Mouse (Mus musculus): Measurements from ENCODE around the gene Gipc1.

The Gipc1 gene

DNA sequence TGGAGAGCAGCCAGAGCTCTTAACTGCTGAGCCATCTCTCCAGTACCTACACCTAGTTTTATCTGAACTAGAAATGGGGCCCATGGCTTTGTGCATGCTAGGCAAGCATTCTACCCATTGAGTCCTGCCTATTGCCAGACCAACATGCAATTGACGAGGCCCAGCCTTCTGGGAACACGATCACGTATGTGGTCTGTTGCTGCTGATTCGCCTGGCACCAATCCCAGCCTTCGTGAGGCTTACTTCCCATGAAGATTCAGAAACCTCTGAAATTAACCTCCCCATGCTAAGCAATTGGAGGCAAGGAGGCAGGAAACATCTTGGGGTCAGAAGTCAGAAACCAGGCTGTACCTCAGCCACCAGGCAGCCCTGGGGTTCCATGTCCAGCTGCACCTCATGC lies 28.1 kb downstream of the Gipc1 start:
- DNase-seq (ENCODE audit: low spot score in 2 of 2), result no peak

- no peak for DNase-seq (ENCODE audit: low spot score in 2 of 2)
Observed at GRCm38 (mm10) chr8:83681099-83681498, 28.6 kb downstream of the Gipc1 start.

DNA sequence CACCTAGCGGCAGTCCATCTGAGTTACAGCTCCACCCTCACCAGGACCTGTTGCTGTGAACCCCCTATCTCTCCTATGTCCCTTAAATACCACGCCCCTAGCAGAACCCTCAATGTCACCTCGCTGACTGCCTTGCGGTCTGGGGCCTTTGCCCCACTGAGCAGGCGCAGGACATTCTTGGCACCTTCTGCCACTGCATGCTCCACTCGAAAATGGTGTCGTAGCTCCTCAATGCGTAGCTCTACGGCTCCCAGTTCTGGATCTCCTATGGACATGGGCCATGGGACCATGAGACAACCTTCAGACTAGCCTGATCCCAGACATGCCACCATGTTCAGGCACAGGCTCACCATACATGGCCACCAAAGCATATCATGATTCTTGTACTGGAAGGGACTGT lies 32.0 kb downstream of the Gipc1 start:
- DNase-seq (ENCODE audit: low spot score in 2 of 2), result no peak

DNA sequence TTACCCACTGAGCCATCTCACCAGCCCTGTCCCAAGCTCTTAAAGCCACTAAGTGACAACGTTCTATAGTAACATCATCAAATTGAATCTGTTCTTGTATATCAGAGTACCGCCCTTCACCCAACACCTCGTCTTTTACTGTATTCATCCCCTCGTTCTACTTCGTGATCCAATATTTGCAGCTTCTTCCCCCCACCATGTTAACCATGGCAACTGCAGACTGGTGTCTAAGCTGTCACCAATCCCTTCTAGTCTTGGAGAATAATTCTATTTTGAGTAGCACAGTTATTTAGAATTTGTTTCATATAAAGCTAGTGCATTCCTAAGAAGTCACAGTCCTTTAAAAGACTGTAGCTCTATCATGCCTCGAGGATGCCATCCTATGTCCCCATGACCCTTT lies 36.8 kb downstream of the Gipc1 start:
- no peak for DNase-seq (ENCODE audit: low spot score in 2 of 2)

DNA sequence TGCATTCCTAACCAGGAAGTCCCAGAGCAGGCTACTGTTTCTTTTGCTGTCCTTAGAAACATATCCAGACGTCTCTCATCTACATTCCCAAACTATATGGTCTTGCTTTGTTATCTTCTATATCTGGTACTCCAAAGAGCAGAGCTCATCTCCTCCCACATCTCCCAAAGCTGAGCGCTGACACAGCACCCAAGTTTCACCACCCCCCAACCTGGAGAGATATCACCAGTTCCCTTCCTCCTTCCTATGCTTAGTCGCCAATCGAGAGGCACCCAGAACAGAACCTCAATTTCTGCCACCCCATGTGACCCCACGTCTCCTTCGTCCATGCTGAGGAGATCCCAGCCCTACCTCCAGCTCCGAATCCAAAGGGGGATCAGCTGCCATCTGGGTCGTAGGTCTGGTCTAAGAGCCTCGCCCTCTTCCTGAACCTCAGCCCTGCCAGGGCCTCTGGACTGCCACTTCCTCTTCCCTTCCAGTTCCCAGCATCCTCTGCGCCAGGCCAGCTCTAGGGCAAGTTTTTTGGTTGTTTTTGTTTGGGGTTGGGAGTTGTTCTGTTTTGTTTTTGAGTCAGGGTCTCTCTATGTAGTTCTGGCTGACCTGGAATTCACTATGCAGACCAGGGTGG lies 41.2 kb downstream of the Gipc1 start:
- no peak for DNase-seq (ENCODE audit: low spot score in 2 of 2)

DNA sequence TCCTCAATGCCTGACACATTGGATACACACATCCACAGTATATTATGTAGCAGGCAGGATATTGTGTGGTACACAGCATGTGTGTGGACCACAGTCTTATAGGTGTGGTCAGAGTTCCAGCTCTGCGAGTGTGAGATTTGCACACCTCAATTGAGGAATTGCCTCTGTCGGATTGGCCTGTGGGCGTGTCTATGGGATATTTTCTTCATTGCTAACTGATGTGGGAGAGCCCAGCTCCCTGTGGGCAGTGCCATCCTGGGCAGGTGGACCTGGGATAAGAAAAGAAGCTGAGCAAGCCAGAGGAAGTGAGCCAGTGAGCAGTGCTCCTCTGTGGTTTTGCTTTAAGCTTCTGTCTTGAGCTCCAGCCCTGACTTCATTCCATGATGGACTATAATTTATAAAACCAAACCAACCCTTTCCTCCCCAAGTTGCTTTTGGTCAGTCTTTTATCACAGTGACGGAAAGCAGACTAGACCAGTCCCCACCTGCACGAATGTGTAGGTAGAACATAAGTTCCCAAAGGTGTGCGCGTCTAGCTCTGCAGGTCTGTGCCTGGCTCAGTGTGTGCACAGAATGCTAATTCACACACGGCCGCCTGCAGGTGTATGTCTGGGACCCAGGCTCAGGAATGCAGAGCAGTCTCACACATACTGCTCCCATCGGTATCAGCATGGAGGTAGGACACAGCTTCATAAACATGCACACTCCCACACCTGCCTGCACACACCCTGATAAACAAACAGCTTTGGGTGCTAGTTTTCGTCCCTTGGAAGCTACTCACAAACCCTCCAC lies 42.1 kb downstream of the Gipc1 start:
- DNase-seq (ENCODE audit: low spot score in 2 of 2), result no peak

GRCm38 (mm10) chr8:83695351-83696106 lies 43.1 kb downstream of the Gipc1 start:
- no peak for DNase-seq (ENCODE audit: low spot score in 2 of 2)

DNA sequence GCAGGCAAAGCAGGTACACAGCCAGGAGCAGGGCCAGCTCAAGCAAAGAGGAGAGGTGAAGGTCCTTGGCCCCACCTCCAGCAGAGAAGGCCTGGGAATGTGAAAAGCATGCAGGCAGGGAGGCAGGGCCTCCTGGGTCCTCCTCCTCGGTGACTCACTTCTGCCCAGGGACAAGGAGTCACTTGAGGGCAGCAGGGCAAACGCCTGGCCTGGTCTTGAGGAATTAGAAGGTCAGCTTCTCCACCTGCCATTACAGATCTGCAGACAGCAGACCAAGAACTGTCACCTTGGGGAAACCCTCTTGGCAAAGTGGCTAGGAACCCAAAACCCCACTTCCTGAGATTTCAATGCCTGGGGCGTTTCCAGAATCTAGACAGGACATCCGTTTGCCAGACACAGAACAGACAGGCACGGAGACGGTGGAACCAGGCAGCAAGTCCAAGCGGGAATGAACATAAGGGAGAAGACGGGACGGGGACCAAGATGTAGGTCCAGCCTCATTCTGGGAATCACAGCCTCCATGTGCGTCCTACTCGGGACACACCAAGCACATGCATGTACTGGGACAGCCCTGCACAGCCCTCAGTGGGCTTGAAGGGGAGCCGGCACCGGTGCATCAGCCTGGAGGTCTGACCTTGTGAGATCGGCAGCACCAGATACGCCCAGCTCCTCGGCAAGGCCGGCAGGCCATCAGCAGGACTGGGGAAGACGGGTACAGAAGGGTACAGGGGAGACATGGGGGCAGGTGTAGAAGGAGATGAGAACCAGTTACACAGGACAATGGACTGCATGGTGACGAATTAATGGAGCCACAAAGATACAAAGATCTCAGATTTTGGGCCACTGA lies 45.1 kb downstream of the Gipc1 start:
- DNase-seq (ENCODE audit: low spot score in 2 of 2), result no peak

DNA sequence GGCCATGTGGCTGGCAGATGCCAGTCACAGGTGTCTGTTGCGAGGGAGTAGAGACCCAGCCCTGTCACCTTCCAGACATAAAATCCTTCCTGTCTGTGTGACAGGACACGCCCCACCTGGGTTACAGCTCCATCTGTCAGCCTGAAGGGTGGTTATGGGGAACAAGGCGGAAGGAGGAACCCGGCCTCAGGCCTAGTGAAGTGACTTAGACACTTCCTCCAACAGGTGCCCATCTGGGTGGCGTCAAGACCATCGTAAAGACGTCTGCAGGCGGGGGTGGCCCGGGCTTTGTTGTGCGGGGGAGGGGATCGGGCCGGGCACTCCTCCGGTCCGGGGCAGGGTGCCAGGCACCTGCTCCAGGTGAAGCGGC lies 45.8 kb downstream of the Gipc1 start:
- no peak for DNase-seq (ENCODE audit: low spot score in 2 of 2)

DNA sequence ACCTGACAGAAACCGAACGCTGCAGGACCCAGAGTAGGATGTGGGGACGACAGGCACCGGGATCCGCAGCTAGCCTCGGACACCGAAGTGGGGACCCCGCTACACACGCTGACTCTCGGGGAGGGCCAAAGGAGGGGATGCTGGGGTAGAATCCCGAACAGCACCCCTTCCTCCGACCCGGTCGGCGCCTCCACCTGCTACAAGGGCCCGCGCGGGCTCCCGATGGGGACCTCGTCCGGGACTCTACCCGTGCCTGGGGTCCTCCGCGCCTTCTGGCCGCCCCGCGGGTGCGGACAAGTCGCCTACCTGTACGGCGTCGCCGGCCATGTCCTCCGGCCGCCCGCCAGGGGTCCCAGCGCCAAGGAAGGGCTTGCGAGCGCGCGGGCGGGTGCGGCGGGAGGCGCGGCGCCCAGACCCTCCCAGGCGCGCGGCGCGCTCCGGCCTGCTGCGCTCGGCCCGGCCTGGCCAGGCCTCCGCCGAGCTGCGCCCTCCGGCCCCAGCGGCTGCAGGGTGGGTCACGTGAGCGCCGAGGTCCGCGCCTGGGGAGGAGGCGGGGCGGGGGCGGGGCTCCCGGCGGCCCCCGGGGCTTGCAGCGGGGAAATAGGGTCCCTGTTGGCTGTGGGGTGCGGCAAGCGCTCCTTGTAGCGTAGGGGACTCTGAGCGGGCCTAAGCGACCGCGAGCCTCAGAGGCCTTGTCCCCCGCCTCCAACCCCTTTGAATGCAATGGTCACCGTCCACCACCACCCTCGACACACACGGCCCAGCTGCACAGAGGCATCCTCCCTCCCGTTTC lies 46.4 kb downstream of the Gipc1 start, which contains the start of gene Pkn1:
Gene Pkn1 (minus strand): TSS at position 519 of the 793 bp plus-strand sequence.
- DNase-seq (ENCODE audit: low spot score in 2 of 2), result peak in 1 of 2 experiments; percentile 62

- no peak for DNase-seq (ENCODE audit: low spot score in 2 of 2)
Observed at GRCm38 (mm10) chr8:83699566-83699965, 47.1 kb downstream of the Gipc1 start.

- no peak for DNase-seq (ENCODE audit: low spot score in 2 of 2)
Observed at GRCm38 (mm10) chr8:83700423-83701085, 48.1 kb downstream of the Gipc1 start.

DNA sequence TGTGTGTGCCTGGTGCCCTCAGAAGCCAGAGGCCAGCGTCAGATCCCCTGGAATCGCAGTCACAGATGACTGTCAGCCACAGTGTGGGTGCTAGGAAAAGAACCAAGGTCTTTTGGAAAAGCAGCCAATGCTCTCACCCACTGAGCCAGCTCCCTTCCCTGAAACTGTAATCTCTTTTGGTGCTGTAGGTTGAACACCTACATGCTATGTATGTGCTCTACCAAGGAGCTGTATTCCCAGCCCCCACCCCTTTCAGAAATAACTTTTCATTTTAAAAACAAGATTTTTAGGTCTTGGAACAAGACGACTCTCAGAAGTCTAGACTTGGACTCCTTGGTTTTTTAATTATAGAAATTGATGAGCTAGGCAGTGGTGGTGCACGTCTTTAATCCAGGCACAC lies 50.9 kb downstream of the Gipc1 start:
- DNase-seq (ENCODE audit: low spot score in 2 of 2), result no peak

GRCm38 (mm10) chr8:83706411-83706810 lies 53.9 kb downstream of the Gipc1 start:
- DNase-seq (ENCODE audit: low spot score in 2 of 2), result no peak

DNA sequence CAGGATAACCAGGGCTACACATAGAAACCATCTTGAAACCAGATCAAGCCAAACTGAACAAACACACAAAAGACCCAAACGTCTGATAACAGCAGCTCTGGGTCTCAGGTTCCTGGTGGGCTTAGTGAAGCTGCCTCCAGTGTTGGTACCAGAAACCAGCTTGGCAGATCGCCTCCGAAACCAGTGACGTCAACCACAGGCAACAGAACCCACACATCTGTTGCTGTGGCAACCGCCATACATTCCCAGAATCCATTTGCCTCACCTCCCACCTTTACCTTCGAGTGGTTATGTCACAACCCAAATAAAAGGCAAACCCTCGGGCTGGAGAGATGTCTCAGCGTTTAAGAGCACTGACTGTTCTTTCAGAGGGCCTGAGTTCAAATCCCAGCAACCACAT lies 55.1 kb downstream of the Gipc1 start:
- DNase-seq (ENCODE audit: low spot score in 2 of 2), result no peak
